Mouse (Mus musculus): ENCODE data around the gene Tnk2. TPM values are rescaled to one million over a fixed set of nuclear protein-coding genes. Genes with fewer than 3 reads are reported as not detected.

The Tnk2 gene
- polyA plus RNA-seq, 1 experiment from 2014 or later = 6.9 TPM

DNA sequence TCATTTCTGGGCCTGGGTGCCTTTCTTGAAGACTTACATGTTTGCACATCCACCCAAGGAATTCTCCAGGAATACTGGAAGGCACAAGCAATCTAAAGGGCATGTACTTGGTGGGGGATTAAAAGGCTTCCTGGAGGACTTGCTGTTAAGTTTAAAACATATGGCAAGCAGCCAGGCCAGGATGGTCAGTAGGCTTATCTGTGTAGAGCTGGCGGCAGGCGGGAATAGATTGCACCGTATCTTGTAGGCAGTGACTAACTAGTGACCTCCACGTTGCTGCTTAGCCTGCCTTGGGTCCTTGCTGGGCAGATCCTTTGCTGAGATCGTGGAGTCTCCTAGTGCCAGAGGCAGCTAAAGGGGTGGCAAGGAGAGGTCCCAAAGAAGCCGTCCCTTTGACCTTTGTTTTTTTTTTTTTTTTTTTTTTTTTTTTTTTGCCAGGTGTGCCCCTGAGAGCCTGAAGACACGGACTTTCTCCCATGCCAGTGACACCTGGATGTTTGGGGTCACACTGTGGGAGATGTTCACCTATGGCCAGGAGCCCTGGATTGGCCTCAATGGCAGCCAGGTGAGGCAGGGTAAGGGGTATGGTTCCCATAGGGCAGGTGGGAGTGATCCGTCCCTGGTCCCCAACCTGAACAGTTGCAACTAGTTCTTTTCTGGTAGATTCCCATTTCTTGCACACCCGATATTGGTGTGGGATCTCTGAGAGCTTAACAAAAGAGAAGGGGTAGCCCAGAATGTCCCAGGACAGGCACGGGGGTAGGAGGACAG is 26.9 kb downstream of the Tnk2 start:
- Histone ChIP-seq H3K4me1 (replicated peaks) (peaks cover 64% of the 10 kb centered on the region), H3K27me3 (no peaks in the 10 kb centered on the region), H3K27ac (no peak overlapping the region), H3K4me2 (no peak overlapping the region), H3K9me3 (replicated peaks) (no peaks in the 10 kb centered on the region), H3K9ac (no peak overlapping the region), H3K4me3 (no peak overlapping the region), H3K36me3 (peaks cover 5% of the 10 kb centered on the region)
- 60% methylated on average over 10 of the region's 10 CpGs for WGBS
- no peak for ATAC-seq (replicated peaks; ENCODE audit: insufficient number of reproducible peaks, insufficient read depth, low FRiP score, low read depth)

DNA sequence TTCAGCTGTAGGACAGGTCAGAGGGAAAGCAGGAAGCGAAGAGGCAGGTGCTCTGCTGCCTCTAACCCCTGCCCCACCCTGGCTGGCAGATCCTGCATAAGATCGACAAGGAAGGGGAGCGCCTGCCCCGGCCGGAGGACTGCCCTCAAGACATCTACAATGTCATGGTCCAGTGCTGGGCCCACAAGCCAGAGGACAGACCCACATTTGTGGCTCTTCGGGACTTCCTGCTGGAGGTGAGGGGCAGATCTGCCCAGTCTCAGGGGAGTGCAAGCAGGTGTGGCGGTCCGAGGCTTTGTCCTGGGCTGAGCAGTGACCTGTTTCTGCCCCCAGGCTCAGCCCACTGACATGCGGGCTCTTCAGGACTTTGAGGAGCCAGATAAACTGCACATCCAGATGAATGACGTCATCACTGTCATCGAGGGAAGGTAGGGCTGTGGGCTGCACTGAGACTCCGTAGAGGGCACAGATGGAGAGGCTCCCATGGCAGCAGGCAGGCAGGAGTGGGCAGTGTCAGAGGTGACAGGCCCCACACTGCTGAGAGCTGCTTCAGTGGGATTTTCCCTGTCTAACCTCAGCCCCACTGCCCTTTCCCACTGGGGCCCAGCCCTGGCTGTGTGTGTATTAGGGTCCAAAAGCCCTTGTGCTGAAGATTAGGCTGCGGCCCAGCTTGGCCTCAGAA is 27.7 kb downstream of the Tnk2 start:
- H3K4me2 ChIP-seq = no peak overlapping the region
- H3K27ac ChIP-seq = no peak overlapping the region
- peaks cover 56% of the 10 kb centered on the region for H3K4me1 ChIP-seq (replicated peaks)
- WGBS = 70% methylated on average over 13 of the region's 13 CpGs
- H3K9me3 ChIP-seq (replicated peaks) = no peaks in the 10 kb centered on the region
- ATAC-seq (replicated peaks; ENCODE audit: insufficient number of reproducible peaks, insufficient read depth, low FRiP score, low read depth) = no peak
- no peak overlapping the region for H3K4me3 ChIP-seq
- no peaks in the 10 kb centered on the region for H3K27me3 ChIP-seq
- H3K9ac ChIP-seq = no peak overlapping the region
- H3K36me3 ChIP-seq = peaks cover 13% of the 10 kb centered on the region

DNA sequence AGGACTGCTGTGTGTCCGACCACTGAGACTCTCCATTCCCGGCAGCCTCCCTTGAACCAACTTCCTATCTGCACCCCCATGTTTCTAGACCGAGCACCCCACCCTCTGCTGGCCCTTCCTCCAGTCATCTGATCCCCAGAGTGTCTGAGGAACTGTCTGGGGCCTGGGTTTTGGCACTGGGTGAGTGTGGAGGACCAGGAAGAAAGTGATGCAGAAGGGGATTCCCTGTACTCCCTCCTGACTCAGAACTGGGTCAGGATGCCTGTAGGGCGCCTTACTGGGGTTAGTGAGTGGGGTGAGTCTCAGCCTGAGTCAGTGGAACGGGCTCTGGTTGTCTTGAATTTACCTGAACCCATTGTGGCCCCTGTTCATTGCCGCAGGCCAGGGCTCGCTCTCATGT is 28.6 kb downstream of the Tnk2 start:
- H3K36me3 ChIP-seq = peaks cover 21% of the 10 kb centered on the region
- no peak overlapping the region for H3K4me2 ChIP-seq
- H3K9ac ChIP-seq = no peak overlapping the region
- no peak overlapping the region for H3K4me3 ChIP-seq
- H3K4me1 ChIP-seq (replicated peaks) = peaks cover 50% of the 10 kb centered on the region
- H3K27me3 ChIP-seq = no peaks in the 10 kb centered on the region
- 80% methylated on average over 7 of the region's 7 CpGs for WGBS
- no peak overlapping the region for H3K27ac ChIP-seq
- ATAC-seq (replicated peaks; ENCODE audit: insufficient number of reproducible peaks, insufficient read depth, low FRiP score, low read depth) = no peak
- H3K9me3 ChIP-seq (replicated peaks) = no peaks in the 10 kb centered on the region

DNA sequence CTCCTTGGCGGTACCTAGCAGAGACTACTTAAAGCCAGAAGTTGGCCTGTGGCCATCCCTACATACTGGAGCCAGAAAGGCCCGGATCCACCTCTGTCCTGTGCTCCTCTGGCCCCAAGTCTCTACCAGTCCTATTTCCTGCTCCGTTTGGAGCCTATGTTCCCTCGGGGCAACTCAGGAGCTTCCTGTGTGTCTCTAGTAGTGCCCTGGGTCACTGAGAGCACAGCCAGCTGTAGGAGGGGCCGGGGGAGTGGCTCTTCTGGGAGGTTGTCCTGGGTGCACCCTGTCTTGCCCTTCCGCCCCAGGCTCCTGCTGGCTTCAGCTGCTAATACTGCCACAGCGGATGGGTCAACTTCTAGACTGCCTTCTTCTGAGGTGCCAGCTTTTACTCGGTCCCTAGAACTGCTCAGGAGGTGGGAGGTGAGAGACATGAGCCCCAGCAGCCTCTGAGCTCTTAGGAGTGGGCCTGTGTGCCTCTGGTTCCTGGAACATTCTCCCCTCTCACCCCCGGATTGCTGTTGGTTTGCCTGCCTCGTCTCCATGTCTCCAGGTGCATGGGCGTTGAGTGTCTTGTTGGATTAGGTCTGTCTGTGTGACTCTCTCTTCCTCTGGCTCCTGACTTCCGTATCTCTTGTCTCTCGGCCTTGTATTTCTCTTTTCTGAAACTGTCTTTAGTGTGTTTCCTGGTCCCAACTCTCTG is 29.3 kb downstream of the Tnk2 start:
- no peaks in the 10 kb centered on the region for H3K27me3 ChIP-seq
- no peak overlapping the region for H3K4me3 ChIP-seq
- no peak for ATAC-seq (replicated peaks; ENCODE audit: insufficient number of reproducible peaks, insufficient read depth, low FRiP score, low read depth)
- peaks cover 24% of the 10 kb centered on the region for H3K36me3 ChIP-seq
- no peak overlapping the region for H3K27ac ChIP-seq
- no peaks in the 10 kb centered on the region for H3K9me3 ChIP-seq (replicated peaks)
- no peak overlapping the region for H3K9ac ChIP-seq
- H3K4me2 ChIP-seq = no peak overlapping the region
- 67% methylated on average over 13 of the region's 13 CpGs for WGBS
- H3K4me1 ChIP-seq (replicated peaks) = peaks cover 42% of the 10 kb centered on the region

DNA sequence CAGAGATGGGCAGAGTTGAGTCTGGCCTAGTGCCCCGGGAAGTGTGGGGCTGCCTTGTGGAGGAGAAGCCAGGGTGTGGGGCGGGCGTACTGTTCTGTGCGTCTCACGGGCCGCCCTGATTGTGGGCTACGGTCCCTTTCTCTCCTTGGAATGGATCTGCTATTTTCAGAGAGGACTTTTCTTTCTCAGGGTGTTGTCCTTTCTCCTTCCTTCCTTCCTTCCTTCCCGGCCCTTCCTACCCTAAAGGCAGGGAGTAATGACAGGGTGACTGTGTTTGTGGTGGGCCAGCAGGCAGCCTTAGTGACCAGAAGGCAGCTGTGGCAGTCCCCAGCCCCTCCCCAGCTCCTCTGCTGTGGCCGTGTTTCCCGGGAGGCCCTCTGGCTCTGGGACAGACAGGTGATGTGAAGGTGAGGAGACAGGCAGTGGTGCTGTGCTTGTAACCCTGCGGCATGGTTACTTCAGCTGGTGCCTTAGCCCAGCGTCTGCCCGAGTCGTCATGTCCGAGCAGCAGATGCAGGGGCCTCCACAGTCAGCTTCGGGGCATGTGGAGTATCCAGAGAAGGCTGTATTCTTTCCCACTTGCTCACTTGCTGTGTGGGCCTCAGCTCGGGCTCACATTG is 30.6 kb downstream of the Tnk2 start:
- Histone ChIP-seq H3K36me3 (peaks cover 27% of the 10 kb centered on the region), H3K27ac (no peak overlapping the region), H3K4me2 (no peak overlapping the region), H3K4me1 (replicated peaks) (peaks cover 35% of the 10 kb centered on the region), H3K27me3 (no peaks in the 10 kb centered on the region), H3K4me3 (no peak overlapping the region), H3K9me3 (replicated peaks) (no peaks in the 10 kb centered on the region), H3K9ac (no peak overlapping the region)
- no peak for ATAC-seq (replicated peaks; ENCODE audit: insufficient number of reproducible peaks, insufficient read depth, low FRiP score, low read depth)
- 84% methylated on average over 17 of the region's 17 CpGs for WGBS

DNA sequence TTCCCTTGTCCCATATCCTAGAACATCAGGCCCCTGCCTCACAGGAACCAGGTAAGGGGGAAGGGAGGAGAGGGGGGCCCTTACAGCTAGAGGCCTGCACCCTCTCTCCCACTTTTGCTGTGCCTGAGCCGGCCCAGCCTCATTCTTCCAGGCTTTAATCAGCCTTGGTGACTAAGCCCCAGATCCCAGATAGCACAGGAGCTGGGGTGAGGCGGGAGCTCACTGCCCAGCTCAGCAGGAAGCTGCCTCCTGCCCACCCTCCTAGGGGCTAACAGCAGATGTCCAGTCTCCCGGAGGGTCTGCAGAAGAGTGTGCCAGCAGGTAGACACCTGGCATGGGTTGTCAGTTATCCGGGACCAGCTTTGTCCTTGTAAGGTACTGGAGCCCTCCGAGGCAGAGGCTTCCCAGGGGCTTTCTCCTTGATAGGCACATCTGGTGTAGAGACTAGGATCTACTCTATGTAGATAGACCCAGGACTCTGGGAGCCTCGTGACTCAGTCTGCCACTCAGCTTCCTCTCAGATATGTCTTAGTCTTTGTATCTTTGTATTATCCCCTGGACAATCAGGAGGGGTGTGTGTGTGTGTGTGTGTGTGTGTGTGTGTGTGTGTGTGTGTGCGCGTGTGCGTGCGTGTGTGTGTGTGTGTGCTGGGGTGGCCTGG is 33.5 kb downstream of the Tnk2 start:
- Histone ChIP-seq H3K36me3 (peaks cover 38% of the 10 kb centered on the region; the same call in 1 of the 2 replicates), H3K9ac (no peak overlapping the region; the same call in 1 of the 2 replicates), H3K4me1 (replicated peaks) (peaks cover 13% of the 10 kb centered on the region), H3K4me2 (no peak overlapping the region), H3K4me3 (no peak overlapping the region), H3K27me3 (no peaks in the 10 kb centered on the region), H3K27ac (no peak overlapping the region), H3K9me3 (replicated peaks) (no peaks in the 10 kb centered on the region)
- ATAC-seq (replicated peaks; ENCODE audit: insufficient number of reproducible peaks, insufficient read depth, low FRiP score, low read depth) = no peak
- 77% methylated on average over 10 of the region's 10 CpGs for whole genome bisulfite sequencing

DNA sequence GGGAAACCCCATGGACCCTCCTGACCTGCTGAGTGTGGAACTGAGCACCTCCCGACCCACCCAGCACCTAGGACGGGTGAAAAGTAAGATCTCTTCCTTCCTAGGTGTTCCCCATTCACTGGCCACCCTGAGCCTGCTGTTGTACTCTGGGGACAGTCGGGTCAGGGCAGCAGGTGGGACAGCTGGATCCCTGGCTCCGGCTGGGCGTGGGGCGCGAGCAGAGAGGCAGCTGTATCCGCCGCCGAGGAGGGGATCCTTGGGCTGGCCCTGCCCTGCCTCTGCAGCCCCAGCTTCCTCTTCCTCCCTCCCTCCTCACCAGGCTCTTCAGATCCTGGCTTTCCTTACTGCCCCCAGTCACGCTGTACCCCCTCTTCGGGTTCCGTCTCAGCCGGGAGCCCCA is 34.2 kb downstream of the Tnk2 start:
- Histone ChIP-seq H3K9me3 (replicated peaks) (no peaks in the 10 kb centered on the region), H3K4me3 (no peak overlapping the region), H3K4me2 (no peak overlapping the region), H3K4me1 (replicated peaks) (peaks cover 7% of the 10 kb centered on the region), H3K36me3 (peaks cover 42% of the 10 kb centered on the region; the same call in 1 of the 2 replicates), H3K27me3 (no peaks in the 10 kb centered on the region), H3K9ac (no peak overlapping the region), H3K27ac (no peak overlapping the region)
- WGBS = 80% methylated on average over 14 of the region's 14 CpGs
- ATAC-seq (replicated peaks; ENCODE audit: insufficient number of reproducible peaks, insufficient read depth, low FRiP score, low read depth) = no peak

DNA sequence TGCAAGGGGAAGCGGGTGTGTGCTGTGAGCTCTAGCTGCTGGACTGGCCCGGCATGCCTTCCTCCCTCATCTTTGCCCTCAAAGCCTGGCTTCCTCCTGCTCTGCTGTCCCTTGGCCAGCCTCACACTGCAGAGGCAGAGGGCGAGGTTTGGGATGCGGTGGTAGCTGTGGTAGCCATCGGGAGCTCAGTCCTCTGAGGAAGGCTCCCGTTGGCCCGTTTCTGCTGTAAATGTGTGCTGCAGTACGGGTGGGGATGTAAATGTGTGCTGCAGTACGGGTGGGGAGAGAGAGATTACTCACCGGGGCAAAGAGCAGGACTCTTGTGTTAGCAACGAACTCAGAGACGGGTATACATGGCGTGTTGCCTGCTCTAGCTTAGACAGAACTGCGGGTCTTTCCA is 35.1 kb downstream of the Tnk2 start:
- no peak overlapping the region for H3K4me3 ChIP-seq
- H3K9ac ChIP-seq = no peak overlapping the region
- H3K4me1 ChIP-seq (replicated peaks) = 0 out of 2 replicates have a peak, but pooled peaks cover 3% of the 10 kb centered on the region
- H3K9me3 ChIP-seq (replicated peaks) = no peaks in the 10 kb centered on the region
- H3K27ac ChIP-seq = no peak overlapping the region
- WGBS = 79% methylated on average over 14 of the region's 14 CpGs
- H3K4me2 ChIP-seq = no peak overlapping the region
- ATAC-seq (replicated peaks; ENCODE audit: insufficient number of reproducible peaks, insufficient read depth, low FRiP score, low read depth) = no peak
- peaks cover 42% of the 10 kb centered on the region; the same call in 1 of the 2 replicates for H3K36me3 ChIP-seq
- no peaks in the 10 kb centered on the region for H3K27me3 ChIP-seq

DNA sequence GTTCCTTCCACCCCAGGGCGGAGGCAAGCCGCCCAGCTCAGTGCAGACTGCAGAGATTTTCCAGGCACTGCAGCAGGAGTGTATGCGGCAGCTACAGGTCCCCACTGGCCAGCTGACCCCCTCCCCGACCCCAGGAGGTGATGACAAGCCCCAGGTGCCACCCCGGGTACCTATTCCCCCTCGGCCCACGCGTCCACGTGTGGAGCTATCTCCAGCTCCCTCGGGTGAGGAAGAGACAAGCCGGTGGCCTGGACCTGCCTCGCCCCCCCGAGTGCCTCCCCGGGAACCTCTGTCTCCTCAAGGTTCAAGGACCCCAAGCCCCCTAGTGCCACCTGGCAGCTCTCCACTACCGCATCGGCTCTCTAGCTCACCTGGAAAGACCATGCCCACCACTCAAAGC is 36.3 kb downstream of the Tnk2 start:
- H3K36me3 ChIP-seq = peaks cover 42% of the 10 kb centered on the region; the same call in 1 of the 2 replicates
- 84% methylated on average over 16 of the region's 16 CpGs for WGBS
- no peak overlapping the region for H3K4me2 ChIP-seq
- no peak for ATAC-seq (replicated peaks; ENCODE audit: insufficient number of reproducible peaks, insufficient read depth, low FRiP score, low read depth)
- H3K4me1 ChIP-seq (replicated peaks) = 0 out of 2 replicates have a peak, but pooled peaks cover 3% of the 10 kb centered on the region
- no peaks in the 10 kb centered on the region for H3K9me3 ChIP-seq (replicated peaks)
- no peak overlapping the region for H3K9ac ChIP-seq
- no peaks in the 10 kb centered on the region for H3K27me3 ChIP-seq
- H3K4me3 ChIP-seq = no peak overlapping the region
- H3K27ac ChIP-seq = no peak overlapping the region

DNA sequence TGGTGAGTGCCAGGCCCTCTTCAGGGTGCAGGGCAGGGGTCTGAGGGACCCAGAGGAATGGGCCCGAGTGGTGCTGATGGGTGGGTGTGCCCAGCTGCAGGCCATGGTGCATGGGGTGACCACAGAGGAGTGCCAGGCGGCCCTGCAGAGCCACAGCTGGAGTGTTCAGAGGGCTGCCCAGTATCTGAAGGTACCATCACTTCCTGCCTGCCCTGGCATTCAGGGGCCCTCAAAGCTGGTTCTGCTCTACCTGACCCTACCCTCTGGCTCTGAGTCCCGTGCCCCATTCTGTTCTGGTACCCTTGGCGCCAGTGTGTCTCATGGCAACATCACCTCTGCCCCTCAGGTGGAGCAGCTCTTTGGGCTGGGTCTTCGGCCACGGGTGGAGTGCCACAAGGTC is 37.1 kb downstream of the Tnk2 start:
- no peak overlapping the region for H3K9ac ChIP-seq
- H3K9me3 ChIP-seq (replicated peaks) = no peaks in the 10 kb centered on the region
- no peak for ATAC-seq (replicated peaks; ENCODE audit: insufficient number of reproducible peaks, insufficient read depth, low FRiP score, low read depth)
- WGBS = 93% methylated on average over 6 of the region's 6 CpGs
- H3K36me3 ChIP-seq = peaks cover 39% of the 10 kb centered on the region; the same call in 1 of the 2 replicates
- no peaks in the 10 kb centered on the region for H3K27me3 ChIP-seq
- no peak overlapping the region for H3K4me2 ChIP-seq
- H3K4me1 ChIP-seq (replicated peaks) = 0 out of 2 replicates have a peak, but pooled peaks cover 3% of the 10 kb centered on the region
- H3K4me3 ChIP-seq = no peak overlapping the region
- H3K27ac ChIP-seq = no peak overlapping the region
